Mouse (Mus musculus) small intestine, adult 2 months (tissue): Measurements from ENCODE around the gene Gna11.

Experiments
- CTCF ChIP-seq: fragments of 200-500 bp; IDR thresholded peaks from 2 replicates; pipeline ENCODE4 v1.5.1; 2012; ENCODE audit warnings: low read depth, mild to moderate bottlenecking, control low read depth, inconsistent platforms, low read length, moderate library complexity, mixed read lengths; ENCODE audit not compliant: insufficient replicate concordance, insufficient read length; ENCODE audit errors: extremely low read depth
- POLR2A ChIP-seq: fragments of 200-500 bp; IDR thresholded peaks from 2 replicates; pipeline ENCODE4 v1.6.1; 2012; ENCODE audit warnings: low read depth, mild to moderate bottlenecking, control low read depth, inconsistent platforms, low read length, moderate library complexity

DNA sequence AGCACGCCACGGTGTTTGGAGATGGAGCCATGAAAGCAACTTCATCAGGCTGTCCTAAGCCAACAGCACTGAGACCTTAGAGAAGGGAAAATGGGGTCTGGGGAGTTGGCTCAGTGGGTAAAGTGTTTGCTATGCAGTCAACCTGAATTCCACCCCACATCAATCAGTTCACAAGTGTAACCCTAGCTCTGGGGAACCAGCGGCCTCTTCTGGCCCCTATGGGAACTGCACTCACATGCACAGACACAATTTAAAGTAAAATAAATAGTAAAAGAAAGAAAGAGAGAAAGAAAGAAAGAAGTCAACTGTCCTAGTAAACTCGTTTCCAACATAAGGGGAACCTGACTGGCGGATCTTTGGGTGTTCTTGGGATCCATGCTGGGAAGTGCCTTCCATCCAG is 31.2 kb downstream of the Gna11 start:
- TF ChIP-seq CTCF (no peak), POLR2A (no peak)
